Mouse (Mus musculus) testis, adult 2 months (tissue): ENCODE data around the gene Hoxb9.

Experiments used
- CTCF ChIP-seq: fragments of 200-500 bp; IDR thresholded peaks from 2 replicates; pipeline ENCODE4 v1.5.1; 2012; ENCODE audit warnings: low read depth, mild to moderate bottlenecking, inconsistent platforms, low read length, moderate library complexity; ENCODE audit not compliant: control insufficient read depth, insufficient read depth, insufficient replicate concordance
- POLR2A ChIP-seq: fragments of 200-500 bp; IDR thresholded peaks from 2 replicates; pipeline ENCODE4 v1.6.1; 2012; ENCODE audit warnings: low read depth, mild to moderate bottlenecking, inconsistent platforms, low read length, moderate library complexity; ENCODE audit not compliant: control insufficient read depth

DNA sequence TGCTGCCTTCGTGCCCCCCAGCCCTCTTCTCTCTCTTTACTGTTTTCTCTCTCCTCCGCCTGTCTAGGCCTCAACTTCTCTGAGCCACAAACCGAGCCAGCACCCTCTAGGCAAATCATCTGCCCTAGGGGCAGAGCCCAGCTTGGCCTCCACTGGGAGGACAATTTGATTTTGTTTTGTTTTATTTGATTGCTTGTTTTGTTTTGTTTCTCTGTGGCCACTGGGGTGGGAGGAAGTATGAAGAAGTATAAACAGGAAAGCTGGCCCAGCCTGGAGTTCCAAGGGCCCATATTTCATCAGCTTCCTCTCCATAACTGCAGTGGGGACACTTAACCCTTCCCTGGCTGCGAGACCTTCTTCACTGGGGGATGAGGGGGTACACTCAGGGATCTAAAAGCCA lies 38.0 kb downstream of the Hoxb9 start:
- no peak for TF ChIP-seq CTCF
- no peak for TF ChIP-seq POLR2A
